Mouse (Mus musculus) stomach, embryonic 14.5 days (tissue): Measurements from ENCODE around the gene Dab1. TPM values are rescaled to one million over a fixed set of nuclear protein-coding genes. Genes with fewer than 3 reads are reported as not detected.
A peak's percentile ranks its signal among the peaks of the same experiment; 100 is the strongest.

Experiments
- ATAC-seq: fragments of 200-750 bp; cut with Nextera tagmentation; 2 replicates; pipeline ENCODE4 v1.8.0; 2017; ENCODE audit warnings: low read depth, moderate TSS enrichment; ENCODE audit not compliant: insufficient number of reproducible peaks, insufficient read depth, low FRiP score
- H3K27ac ChIP-seq: fragments of 300-500 bp; sonication (generic); 2 replicates; pipeline ENCODE4 v1.5.1; 2014; ENCODE audit warnings: mild to moderate bottlenecking, low read length, moderate library complexity, mixed read lengths
- H3K27me3 ChIP-seq: fragments of 300-500 bp; sonication (generic); 2 replicates; pipeline ENCODE4 v1.6.1; 2014; ENCODE audit warnings: low read length, control low read depth, mixed read lengths; ENCODE audit not compliant: control insufficient read depth, insufficient read depth
- H3K36me3 ChIP-seq: fragments of 300-500 bp; sonication (generic); 2 replicates; pipeline ENCODE4 v1.6.1; 2014; ENCODE audit warnings: mild to moderate bottlenecking, control low read depth, low read length, moderate library complexity, mixed read lengths; ENCODE audit not compliant: control insufficient read depth, insufficient read depth
- H3K4me1 ChIP-seq: fragments of 300-500 bp; sonication (generic); 2 replicates; pipeline ENCODE4 v1.6.1; 2014; ENCODE audit warnings: low read length, control low read depth, mixed read lengths; ENCODE audit not compliant: control insufficient read depth, insufficient read depth
- H3K4me2 ChIP-seq: fragments of 300-500 bp; sonication (generic); replicated peaks from 2 replicates; pipeline ENCODE4 v1.6.1; 2014; ENCODE audit warnings: low read depth, low read length, control low read depth
- H3K4me3 ChIP-seq: fragments of 300-500 bp; sonication (generic); 2 replicates; pipeline ENCODE4 v1.5.1; 2014; ENCODE audit warnings: low read depth, low read length, control low read depth
- H3K9ac ChIP-seq: fragments of 300-500 bp; sonication (generic); replicated peaks from 2 replicates; pipeline ENCODE4 v1.6.1; 2014; ENCODE audit warnings: low read depth, mild to moderate bottlenecking, control low read depth, low read length, moderate library complexity, mixed read lengths
- H3K9me3 ChIP-seq: fragments of 300-500 bp; sonication (generic); 2 replicates; pipeline ENCODE4 v1.6.1; 2016; ENCODE audit warnings: low read depth, low read length, control low read depth; ENCODE audit not compliant: control insufficient read depth
- WGBS: fragments of 180-500 bp; shearing (Covaris S2); extraction: QIAGEN DNeasy Blood & Tissue Kit; methylation state at CpG from one replicate; pipeline ENCODE4 v1.1.7; 2014; 5-methylcytosine and 5-hydroxymethylcytosine counted together
- polyA plus RNA-seq: library from polyadenylated mRNA; unstranded; fragments of >200 nt; fragmentation: Nextera tagmentation; extraction: Ambion mirVana; gene quantifications from 2 replicates; pipeline ENCODE4 v1.2.1, GENCODE M21; 2014

Dab1 gene
- polyA plus RNA-seq, 1 experiment from 2014 or later, result 8.5 TPM

DNA sequence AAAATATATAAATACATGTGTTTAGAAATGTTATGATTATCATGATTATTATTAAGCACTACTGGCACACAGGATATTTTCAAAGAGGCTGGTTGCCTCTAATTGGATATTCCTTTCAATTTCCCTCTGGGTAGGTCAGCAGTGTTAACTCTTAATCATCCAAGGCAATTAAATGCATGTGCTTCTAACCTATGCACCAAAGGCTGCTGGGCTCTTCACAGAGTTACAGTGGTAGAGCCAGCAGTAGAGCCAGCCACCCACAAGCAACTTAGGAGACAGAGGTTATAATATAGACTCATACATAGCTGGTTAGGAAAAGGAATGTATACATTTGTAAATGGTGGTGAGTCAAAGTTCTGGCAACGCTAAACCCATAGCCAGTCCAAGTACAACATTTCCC lies 408.1 kb downstream of the Dab1 start:
- H3K27ac ChIP-seq, result no peak overlapping the region
- no peaks in the 10 kb centered on the region for H3K36me3 ChIP-seq
- no peak overlapping the region for H3K4me3 ChIP-seq
- 58% methylated on average over 1 of the region's 1 CpGs for WGBS
- H3K4me1 ChIP-seq, result 0 out of 2 replicates have a peak, but pooled peaks cover 2% of the 10 kb centered on the region
- H3K9ac ChIP-seq, result no peak overlapping the region
- H3K27me3 ChIP-seq, result no peaks in the 10 kb centered on the region
- no peak overlapping the region for H3K4me2 ChIP-seq
- ATAC-seq, result no peak
- H3K9me3 ChIP-seq, result no peaks in the 10 kb centered on the region

DNA sequence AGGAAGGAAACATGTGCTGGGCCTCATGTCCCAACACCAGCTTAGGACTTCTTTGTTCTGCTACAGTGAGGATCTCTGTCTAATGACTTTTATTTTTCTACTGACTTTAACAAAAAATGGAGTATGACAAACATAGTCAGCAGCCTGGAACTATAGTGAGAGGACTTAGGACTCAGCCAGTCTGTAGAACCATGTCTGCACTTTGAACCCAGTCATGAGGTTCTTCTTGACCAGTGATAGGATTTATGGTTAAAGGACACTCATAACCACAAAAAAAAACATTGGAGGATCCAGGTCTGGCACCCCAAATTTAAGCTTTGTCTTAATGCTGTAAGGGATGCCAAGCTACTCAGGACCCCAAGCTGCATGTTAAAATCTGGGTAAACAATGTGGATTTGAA lies 416.9 kb downstream of the Dab1 start:
- Histone ChIP-seq H3K9me3 (no peaks in the 10 kb centered on the region), H3K36me3 (no peaks in the 10 kb centered on the region), H3K9ac (no peak overlapping the region), H3K27me3 (no peaks in the 10 kb centered on the region), H3K4me2 (no peak overlapping the region), H3K27ac (no peak overlapping the region), H3K4me1 (no peaks in the 10 kb centered on the region), H3K4me3 (no peak overlapping the region)
- no peak for ATAC-seq

DNA sequence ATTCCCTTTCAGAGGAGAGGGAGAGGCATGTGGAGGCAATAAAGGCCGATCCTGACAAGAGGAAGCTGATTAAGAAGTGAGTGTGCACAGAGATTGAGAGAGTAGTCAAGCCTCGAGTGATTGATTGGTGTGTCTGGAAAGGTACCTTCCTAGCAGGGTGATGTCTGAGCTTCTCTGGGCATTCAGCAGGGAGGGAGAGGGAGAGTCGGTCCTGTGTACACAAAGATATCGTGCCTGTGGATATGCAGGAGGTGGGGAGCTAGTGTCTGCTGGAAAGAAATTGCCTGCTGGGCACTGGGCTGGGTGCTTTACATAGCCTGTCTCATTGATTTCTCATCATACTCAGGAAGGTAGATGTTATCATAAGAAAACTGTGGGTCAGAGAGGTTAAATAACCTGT lies 420.4 kb downstream of the Dab1 start:
- Histone ChIP-seq H3K9me3 (no peaks in the 10 kb centered on the region), H3K4me2 (no peak overlapping the region), H3K27me3 (no peaks in the 10 kb centered on the region), H3K27ac (no peak overlapping the region), H3K9ac (no peak overlapping the region), H3K4me1 (no peaks in the 10 kb centered on the region), H3K36me3 (no peaks in the 10 kb centered on the region), H3K4me3 (no peak overlapping the region)
- 17% methylated on average over 4 of the region's 4 CpGs for WGBS
- ATAC-seq, result no peak

DNA sequence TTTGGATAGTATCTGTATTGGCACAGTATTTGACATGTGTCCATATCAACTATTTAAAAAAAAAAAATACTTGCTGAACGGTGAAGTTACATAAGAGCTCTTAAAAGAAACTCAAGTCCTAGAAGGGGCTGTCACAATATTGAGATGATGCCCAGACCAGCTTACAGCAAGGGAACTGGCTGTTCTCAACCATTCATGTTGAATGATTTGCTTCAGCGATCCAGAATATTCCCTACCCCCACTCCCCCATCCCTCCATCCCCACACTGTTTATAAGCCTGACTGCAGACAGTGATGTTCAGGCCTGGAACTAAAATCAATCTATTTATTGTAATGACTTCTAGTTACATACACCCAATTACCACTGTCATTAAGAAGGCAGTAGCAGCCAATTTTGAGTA lies 424.3 kb downstream of the Dab1 start:
- Histone ChIP-seq H3K4me3 (no peak overlapping the region), H3K9me3 (no peaks in the 10 kb centered on the region), H3K4me1 (no peaks in the 10 kb centered on the region), H3K4me2 (no peak overlapping the region), H3K27ac (no peak overlapping the region), H3K36me3 (no peaks in the 10 kb centered on the region), H3K27me3 (no peaks in the 10 kb centered on the region), H3K9ac (no peak overlapping the region)
- 67% methylated on average over 2 of the region's 2 CpGs for WGBS
- ATAC-seq, result no peak

DNA sequence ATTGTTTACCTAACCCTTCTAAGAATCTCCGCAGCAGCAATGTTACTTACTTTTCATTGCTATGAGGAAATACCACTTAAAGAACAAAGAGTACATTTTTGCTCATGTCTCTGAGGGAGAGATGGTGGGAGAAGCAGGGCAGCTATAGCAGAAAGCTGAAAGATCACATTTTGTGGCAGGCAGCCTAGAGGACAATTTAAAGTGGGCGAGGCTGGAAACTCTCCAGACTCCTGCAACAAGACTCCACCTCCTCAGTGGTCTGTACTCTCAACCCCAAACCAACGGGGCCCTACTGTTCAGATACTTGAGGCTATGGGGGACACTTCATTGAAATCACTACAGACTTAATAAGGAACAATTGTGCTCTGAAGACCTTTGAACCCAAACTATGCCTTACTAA lies 425.5 kb downstream of the Dab1 start:
- Histone ChIP-seq H3K4me3 (no peak overlapping the region), H3K27ac (no peak overlapping the region), H3K36me3 (no peaks in the 10 kb centered on the region), H3K27me3 (no peaks in the 10 kb centered on the region), H3K9me3 (no peaks in the 10 kb centered on the region), H3K4me2 (no peak overlapping the region), H3K9ac (no peak overlapping the region), H3K4me1 (no peaks in the 10 kb centered on the region)
- no peak for ATAC-seq
- 15% methylated on average over 3 of the region's 3 CpGs for WGBS

DNA sequence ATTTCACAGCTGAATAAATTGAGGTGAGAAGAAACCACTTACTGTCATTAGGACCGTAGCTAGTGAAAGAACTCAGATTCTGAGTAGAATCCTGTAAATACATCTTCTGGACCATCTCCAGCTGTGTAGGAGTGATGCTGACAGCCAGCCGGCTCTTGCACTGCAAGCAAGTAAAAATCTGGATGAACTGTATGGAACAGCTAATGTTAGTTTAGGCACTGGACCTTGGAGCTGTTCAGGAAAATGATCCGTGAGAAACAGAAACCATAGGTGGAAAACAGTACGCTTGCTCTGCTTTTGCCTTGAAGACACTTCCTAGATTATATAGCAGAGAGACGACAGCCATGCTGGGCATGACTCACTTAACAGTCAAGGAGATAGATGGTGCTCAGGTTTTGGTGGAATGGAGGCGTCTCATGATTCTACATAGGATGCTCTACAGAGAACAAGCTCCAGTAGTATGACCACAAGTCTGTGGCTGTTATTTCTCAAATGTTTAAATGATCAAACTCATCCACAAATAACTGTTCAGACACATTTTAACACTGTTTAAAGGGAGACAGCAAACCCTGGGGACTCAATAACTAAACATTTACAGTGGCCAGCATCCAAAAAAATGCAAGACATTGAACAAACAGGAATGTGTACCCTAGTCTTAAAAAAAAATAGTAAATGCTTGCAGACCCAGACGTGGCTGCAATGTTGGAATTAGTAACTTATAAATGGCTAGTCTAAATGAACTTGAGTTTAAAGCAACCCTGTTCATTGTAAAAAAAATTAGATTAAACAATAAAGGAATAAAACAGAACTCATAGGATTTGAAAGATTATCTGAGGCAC lies 429.0 kb downstream of the Dab1 start:
- Histone ChIP-seq H3K36me3 (no peaks in the 10 kb centered on the region), H3K4me3 (no peak overlapping the region), H3K27me3 (no peaks in the 10 kb centered on the region), H3K4me2 (no peak overlapping the region), H3K9ac (no peak overlapping the region), H3K27ac (0 out of 2 replicates have a peak overlapping the region, but pooled peaks have one; percentile 39), H3K4me1 (no peaks in the 10 kb centered on the region), H3K9me3 (no peaks in the 10 kb centered on the region)
- WGBS, result 40% methylated on average over 7 of the region's 7 CpGs
- ATAC-seq, result peak; percentile 23; the same call in 1 of the 2 replicates

DNA sequence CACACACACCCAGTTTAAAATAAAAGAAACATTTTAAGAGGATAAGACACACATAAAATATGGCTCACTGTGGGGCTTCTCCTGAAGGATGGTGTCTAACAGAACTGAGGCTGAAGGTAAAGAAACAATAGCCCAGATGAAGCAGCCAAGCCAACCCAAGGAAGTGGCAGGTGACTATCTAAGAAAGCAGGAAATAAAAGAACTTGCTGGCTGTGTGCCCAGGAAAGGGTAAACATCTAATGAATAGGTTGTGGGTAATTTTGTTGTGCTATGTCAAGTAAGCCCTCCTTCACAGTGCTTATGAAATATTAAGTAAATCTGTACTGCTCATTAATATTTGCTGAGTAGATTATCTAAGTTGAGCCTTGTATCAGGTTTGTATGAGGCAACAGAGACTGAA lies 438.0 kb downstream of the Dab1 start:
- no peak for ATAC-seq
- no peaks in the 10 kb centered on the region for H3K27me3 ChIP-seq

DNA sequence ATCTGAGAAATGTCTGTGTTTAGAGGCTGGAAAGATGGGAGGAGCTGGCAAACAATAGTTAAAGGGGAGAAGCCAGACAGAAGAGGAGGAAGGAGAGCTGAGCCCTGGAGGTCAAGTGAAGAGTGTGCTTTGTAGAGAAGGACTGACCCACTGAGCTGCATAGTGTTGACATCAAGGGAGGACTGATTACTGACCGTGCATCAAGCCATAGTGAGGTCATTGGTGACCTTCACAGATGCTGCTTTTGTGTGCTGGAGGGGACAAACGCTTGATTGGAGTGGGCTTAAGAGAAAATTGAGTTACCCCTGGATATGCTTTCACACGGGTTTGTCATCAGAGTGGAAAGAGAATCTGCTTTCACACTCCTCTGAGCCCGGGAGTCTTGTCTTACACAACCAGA lies 440.4 kb downstream of the Dab1 start:
- Histone ChIP-seq H3K9ac (no peak overlapping the region), H3K4me1 (no peaks in the 10 kb centered on the region), H3K27me3 (no peaks in the 10 kb centered on the region), H3K27ac (no peak overlapping the region), H3K36me3 (no peaks in the 10 kb centered on the region), H3K9me3 (no peaks in the 10 kb centered on the region), H3K4me2 (no peak overlapping the region), H3K4me3 (no peak overlapping the region)
- WGBS, result 57% methylated on average over 4 of the region's 4 CpGs
- no peak for ATAC-seq

More for the DNA sequence above, 438.0 kb downstream of the Dab1 start:
- no peaks in the 10 kb centered on the region for H3K9me3 ChIP-seq
- H3K27ac ChIP-seq, result no peak overlapping the region
- H3K36me3 ChIP-seq, result no peaks in the 10 kb centered on the region
- no peak overlapping the region for H3K4me3 ChIP-seq
- H3K4me2 ChIP-seq, result no peak overlapping the region
- no peaks in the 10 kb centered on the region for H3K4me1 ChIP-seq
- no peak overlapping the region for H3K9ac ChIP-seq

DNA sequence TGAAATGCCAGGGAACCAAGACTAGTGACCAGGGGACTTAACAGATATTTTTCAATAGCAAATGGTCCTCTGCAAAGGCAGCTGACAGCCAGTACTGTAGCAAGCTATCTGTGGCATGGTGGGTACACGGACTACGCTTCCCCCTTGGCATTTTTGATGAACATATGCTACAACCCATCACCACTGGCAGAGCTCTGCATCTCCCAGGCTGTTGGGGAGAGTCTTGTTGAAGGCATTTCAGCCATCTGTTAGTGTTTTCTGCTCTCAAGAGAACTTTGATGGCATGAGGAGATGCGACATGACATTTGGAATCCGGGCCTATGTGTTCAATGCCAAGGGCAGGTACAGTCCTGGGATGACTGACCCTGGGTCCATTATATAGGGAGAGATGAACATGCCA lies 443.2 kb downstream of the Dab1 start:
- ATAC-seq, result no peak
- 93% methylated on average over 4 of the region's 4 CpGs for WGBS
- H3K4me2 ChIP-seq, result no peak overlapping the region

More for the DNA sequence above, 443.2 kb downstream of the Dab1 start:
- no peaks in the 10 kb centered on the region for H3K27me3 ChIP-seq
- no peak overlapping the region for H3K9ac ChIP-seq
- H3K36me3 ChIP-seq, result no peaks in the 10 kb centered on the region
- H3K4me1 ChIP-seq, result no peaks in the 10 kb centered on the region
- H3K9me3 ChIP-seq, result no peaks in the 10 kb centered on the region
- H3K4me3 ChIP-seq, result no peak overlapping the region
- H3K27ac ChIP-seq, result no peak overlapping the region
